29 mouse cellular contexts compared by ENCODE assay signal in genomic region chr7:64609866-64610265, GRCm38 (mm10).
"Had no signal": no experiment of that assay in that cellular context is flagged by ENCODE, and none has a peak within 500 bp of the region (broad histone marks: within the 10 kb centered on the region; RNA-seq: fewer than 3 reads in every experiment).

No protein-coding gene starts in this region.

- H3K27me3 ChIP-seq: heart, embryonic 13.5 days; heart, embryonic 15.5 days; hindbrain, embryonic 12.5 days; hindbrain, embryonic 13.5 days; hindbrain, embryonic 15.5 days; intestine, embryonic 15.5 days; kidney, embryonic 15.5 days had no signal

- H3K27ac ChIP-seq: heart, embryonic 13.5 days; heart, embryonic 15.5 days; hindbrain, embryonic 10.5 days; hindbrain, embryonic 12.5 days; hindbrain, embryonic 13.5 days; hindbrain, embryonic 14.5 days; hindbrain, embryonic 15.5 days; hindbrain, postnatal 0 days; intestine, embryonic 15.5 days; kidney, embryonic 15.5 days; kidney, postnatal 0 days; layer of hippocampus, adult 2 months; left cerebral cortex, adult 2 months had no signal

- DNase-seq: heart, postnatal 10 days; heart, postnatal 14 days; heart, postnatal 36 days; heart, postnatal 4 days; kidney, adult 11 months; kidney, adult 18-20 months; kidney, adult 2 months; kidney, adult 8-10 months; kidney, adult 9 months; kidney, postnatal 10 days; kidney, postnatal 14 days; kidney, postnatal 25 days; kidney, postnatal 36 days; kidney, postnatal 4 days; layer of hippocampus, adult 9-11 months; layer of hippocampus, postnatal 36 days had no signal

- H3K4me1 ChIP-seq: heart, embryonic 13.5 days; heart, embryonic 15.5 days; hindbrain, embryonic 10.5 days; hindbrain, embryonic 12.5 days; hindbrain, embryonic 13.5 days; hindbrain, embryonic 15.5 days; intestine, embryonic 15.5 days; kidney, embryonic 15.5 days had no signal

- H3K4me3 ChIP-seq: heart, embryonic 13.5 days; heart, embryonic 15.5 days; hindbrain, embryonic 10.5 days; hindbrain, embryonic 12.5 days; hindbrain, embryonic 13.5 days; hindbrain, embryonic 15.5 days; intestine, embryonic 15.5 days; kidney, embryonic 15.5 days; layer of hippocampus, adult 2 months; left cerebral cortex, adult 2 months had no signal
